Mouse (Mus musculus) embryonic facial prominence, embryonic 14.5 days (tissue): Measurements from ENCODE around the gene Sec13. TPM values are rescaled to one million over a fixed set of nuclear protein-coding genes. Genes with fewer than 3 reads are reported as not detected.

Experiments
- ATAC-seq: fragments of 200-750 bp; cut with Nextera tagmentation; 2 replicates; pipeline ENCODE4 v1.8.0; 2017; ENCODE audit warnings: low read depth, moderate number of reproducible peaks, moderate TSS enrichment
- DNase-seq: peaks from one replicate; pipeline ENCODE4 v3.0.0-alpha.2; 2015; ENCODE audit warnings: low spot score
- H3K27ac ChIP-seq: fragments of 300-500 bp; sonication (generic); replicated peaks from 2 replicates; pipeline ENCODE4 v1.5.1; 2014; ENCODE audit warnings: low read depth, mild to moderate bottlenecking, low read length, moderate library complexity
- H3K27me3 ChIP-seq: fragments of 300-500 bp; sonication (generic); replicated peaks from 2 replicates; pipeline ENCODE4 v1.6.1; 2014; ENCODE audit warnings: low read length; ENCODE audit not compliant: control insufficient read depth, insufficient read depth
- H3K36me3 ChIP-seq: fragments of 300-500 bp; sonication (generic); 2 replicates; pipeline ENCODE4 v1.6.1; 2014; ENCODE audit warnings: low read length, mixed read lengths; ENCODE audit not compliant: control insufficient read depth, insufficient read depth
- H3K4me1 ChIP-seq: fragments of 300-500 bp; sonication (generic); 2 replicates; pipeline ENCODE4 v1.6.1; 2014; ENCODE audit warnings: antibody characterized with exemption, low read length; ENCODE audit not compliant: control insufficient read depth, insufficient read depth
- H3K4me2 ChIP-seq: fragments of 300-500 bp; sonication (generic); 2 replicates; pipeline ENCODE4 v1.6.1; 2014; ENCODE audit warnings: low read depth, mild to moderate bottlenecking, low read length, moderate library complexity, mixed read lengths
- H3K4me3 ChIP-seq: fragments of 300-500 bp; sonication (generic); 2 replicates; pipeline ENCODE4 v1.5.1; 2014; ENCODE audit warnings: low read depth, mild to moderate bottlenecking, low read length
- H3K9ac ChIP-seq: fragments of 300-500 bp; sonication (generic); 2 replicates; pipeline ENCODE4 v1.6.1; 2014; ENCODE audit warnings: low read depth, mild to moderate bottlenecking, low read length, moderate library complexity, mixed read lengths
- H3K9me3 ChIP-seq: fragments of 300-500 bp; sonication (generic); 2 replicates; pipeline ENCODE4 v1.6.1; 2016; ENCODE audit warnings: low read length; ENCODE audit not compliant: control insufficient read depth
- WGBS: fragments of 180-500 bp; shearing (Covaris S2); extraction: QIAGEN DNeasy Blood & Tissue Kit; methylation state at CpG from one replicate; pipeline ENCODE4 v1.1.7; 2014; 5-methylcytosine and 5-hydroxymethylcytosine counted together
- polyA plus RNA-seq: library from polyadenylated mRNA; unstranded; fragments of >200 nt; fragmentation: Nextera tagmentation; extraction: Ambion mirVana; gene quantifications from 2 replicates; pipeline ENCODE4 v1.2.1, GENCODE M21; 2014

Gene Sec13
- polyA plus RNA-seq, 1 experiment from 2014 or later = 301 TPM

DNA sequence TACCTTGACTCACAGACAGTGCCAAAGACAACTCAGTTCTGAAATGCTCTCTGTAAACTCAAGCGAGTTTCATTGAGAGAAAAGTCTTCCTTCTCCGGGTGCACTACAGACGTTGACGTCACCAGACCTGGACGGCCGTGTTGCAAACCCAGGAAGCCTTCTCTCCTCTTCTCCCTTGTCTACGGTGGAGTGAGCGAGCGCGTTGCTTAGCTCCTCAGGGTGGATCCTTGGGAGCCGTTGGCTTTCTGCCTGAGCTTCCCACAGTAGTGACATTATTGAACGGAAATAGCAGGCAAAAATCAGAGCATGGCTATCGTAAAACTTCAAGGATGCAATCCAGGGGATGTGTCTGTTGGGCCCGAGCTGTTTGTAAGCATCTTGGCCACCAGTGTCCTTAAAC is 6.7 kb upstream of the Sec13 start:
- Histone ChIP-seq H3K36me3 (no peaks in the 10 kb centered on the region), H3K4me3 (no peak overlapping the region), H3K27ac (no peak overlapping the region), H3K4me2 (no peak overlapping the region), H3K4me1 (no peaks in the 10 kb centered on the region), H3K27me3 (peaks cover 11% of the 10 kb centered on the region), H3K9ac (no peak overlapping the region), H3K9me3 (no peaks in the 10 kb centered on the region)
- no peak for DNase-seq
- 85% methylated on average over 14 of the region's 14 CpGs for WGBS
- no peak for ATAC-seq

DNA sequence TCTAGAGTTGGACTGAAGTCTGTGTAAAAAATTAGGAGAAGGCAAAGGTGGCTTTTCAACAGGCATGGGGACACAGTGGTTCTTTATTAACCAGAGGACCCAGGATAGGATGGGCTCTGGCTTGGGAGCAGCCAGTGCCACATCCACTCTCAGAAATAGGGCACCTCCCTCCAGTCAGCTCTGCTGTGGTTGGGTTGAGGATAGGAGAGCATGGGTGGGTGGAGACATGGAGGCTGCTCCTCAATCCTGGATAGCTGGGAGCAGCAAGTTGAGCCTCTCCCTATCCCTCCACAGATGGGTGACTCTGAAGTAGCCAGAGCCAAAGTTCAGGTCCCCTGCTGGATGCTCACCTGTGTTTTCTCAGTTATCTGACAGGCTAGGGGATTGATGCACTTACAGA is 4.6 kb upstream of the Sec13 start:
- DNase-seq (no peak), ATAC-seq (no peak)
- Histone ChIP-seq H3K4me1 (no peaks in the 10 kb centered on the region), H3K9me3 (no peaks in the 10 kb centered on the region), H3K36me3 (no peaks in the 10 kb centered on the region), H3K4me3 (no peak overlapping the region), H3K27me3 (peaks cover 11% of the 10 kb centered on the region), H3K4me2 (no peak overlapping the region), H3K27ac (no peak overlapping the region), H3K9ac (no peak overlapping the region)

DNA sequence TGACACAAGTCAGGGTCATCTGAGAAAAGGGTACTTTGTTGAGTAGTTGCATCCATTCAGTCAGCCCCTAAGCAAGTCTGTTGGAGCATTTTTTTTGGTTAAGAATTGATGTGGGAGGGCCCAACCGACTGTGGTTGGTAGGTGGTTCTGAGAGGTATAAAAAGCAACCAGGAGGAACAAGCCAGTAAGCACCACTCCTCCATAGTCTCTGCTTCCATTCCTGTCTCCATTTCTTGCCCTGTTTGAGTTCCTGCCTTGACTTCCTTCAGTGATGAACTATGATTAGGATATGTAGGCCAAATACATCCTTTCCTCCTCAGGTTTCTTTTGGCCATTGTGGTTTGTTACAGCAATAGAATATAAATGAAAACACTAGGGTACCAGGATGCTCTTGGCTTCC is 2.6 kb upstream of the Sec13 start:
- Histone ChIP-seq H3K4me1 (peaks cover 4% of the 10 kb centered on the region; the same call in 1 of the 2 replicates), H3K4me2 (no peak overlapping the region), H3K4me3 (no peak overlapping the region), H3K27ac (no peak overlapping the region), H3K9me3 (no peaks in the 10 kb centered on the region), H3K36me3 (peaks cover 6% of the 10 kb centered on the region; the same call in 1 of the 2 replicates), H3K9ac (no peak overlapping the region), H3K27me3 (peaks cover 7% of the 10 kb centered on the region)
- WGBS = 53% methylated on average over 1 of the region's 1 CpGs
- DNase-seq (no peak), ATAC-seq (no peak)

DNA sequence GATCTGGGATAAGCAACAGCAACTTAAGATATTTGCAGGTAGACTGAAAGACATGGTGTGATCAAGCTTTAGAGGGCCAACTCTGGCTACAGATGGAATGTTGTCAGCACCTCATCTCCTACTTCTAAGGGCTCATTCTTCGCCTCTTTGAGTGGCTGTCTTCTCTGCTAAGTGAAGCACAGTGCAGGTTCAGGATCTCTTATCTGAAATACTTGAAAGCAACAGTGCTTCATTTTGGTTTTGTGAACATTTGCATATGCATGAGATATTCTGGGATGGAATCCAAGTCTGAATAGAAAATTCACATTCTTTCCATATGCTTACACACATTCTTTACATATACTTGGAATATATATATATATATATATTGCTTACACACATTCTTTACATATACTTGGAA is 1.8 kb upstream of the Sec13 start:
- 83% methylated on average over 1 of the region's 1 CpGs for WGBS
- H3K4me1 ChIP-seq = peaks cover 4% of the 10 kb centered on the region; the same call in 1 of the 2 replicates
- ATAC-seq = no peak

DNA sequence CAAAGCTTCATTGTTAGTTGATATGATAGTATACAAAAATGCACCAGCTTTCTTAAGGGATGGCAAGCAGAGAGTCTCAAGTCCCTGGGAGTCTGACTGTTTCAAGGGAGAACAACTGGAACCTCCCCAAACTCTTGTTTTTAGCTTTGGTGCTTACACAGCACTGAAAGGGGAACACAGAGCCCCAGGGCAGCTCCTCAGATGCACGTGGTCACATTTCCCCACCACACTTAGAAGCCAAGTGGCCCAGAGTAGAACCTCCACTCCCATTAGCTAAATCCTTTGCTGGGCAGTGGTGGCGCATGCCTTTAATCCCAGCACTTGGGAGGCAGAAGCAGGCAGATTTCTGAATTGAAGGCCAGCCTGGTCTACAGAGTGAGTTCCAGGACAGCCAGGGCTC is 882 bp upstream of the Sec13 start:
- Histone ChIP-seq H3K9me3 (no peaks in the 10 kb centered on the region), H3K4me1 (peaks cover 4% of the 10 kb centered on the region; the same call in 1 of the 2 replicates), H3K27ac (no peak overlapping the region), H3K27me3 (no peaks in the 10 kb centered on the region; the same call in 1 of the 2 replicates), H3K36me3 (peaks cover 20% of the 10 kb centered on the region), H3K4me2 (no peak overlapping the region), H3K9ac (no peak overlapping the region), H3K4me3 (no peak overlapping the region)
- no peak for DNase-seq
- WGBS = 67% methylated on average over 2 of the region's 2 CpGs
- ATAC-seq = no peak

More for the DNA sequence above, 1.8 kb upstream of the Sec13 start:
- Histone ChIP-seq H3K9ac (no peak overlapping the region), H3K36me3 (peaks cover 14% of the 10 kb centered on the region; the same call in 1 of the 2 replicates), H3K9me3 (no peaks in the 10 kb centered on the region), H3K27me3 (peaks cover 1% of the 10 kb centered on the region; the same call in 1 of the 2 replicates), H3K27ac (no peak overlapping the region), H3K4me2 (no peak overlapping the region), H3K4me3 (no peak overlapping the region)
- DNase-seq = peak; percentile 14

DNA sequence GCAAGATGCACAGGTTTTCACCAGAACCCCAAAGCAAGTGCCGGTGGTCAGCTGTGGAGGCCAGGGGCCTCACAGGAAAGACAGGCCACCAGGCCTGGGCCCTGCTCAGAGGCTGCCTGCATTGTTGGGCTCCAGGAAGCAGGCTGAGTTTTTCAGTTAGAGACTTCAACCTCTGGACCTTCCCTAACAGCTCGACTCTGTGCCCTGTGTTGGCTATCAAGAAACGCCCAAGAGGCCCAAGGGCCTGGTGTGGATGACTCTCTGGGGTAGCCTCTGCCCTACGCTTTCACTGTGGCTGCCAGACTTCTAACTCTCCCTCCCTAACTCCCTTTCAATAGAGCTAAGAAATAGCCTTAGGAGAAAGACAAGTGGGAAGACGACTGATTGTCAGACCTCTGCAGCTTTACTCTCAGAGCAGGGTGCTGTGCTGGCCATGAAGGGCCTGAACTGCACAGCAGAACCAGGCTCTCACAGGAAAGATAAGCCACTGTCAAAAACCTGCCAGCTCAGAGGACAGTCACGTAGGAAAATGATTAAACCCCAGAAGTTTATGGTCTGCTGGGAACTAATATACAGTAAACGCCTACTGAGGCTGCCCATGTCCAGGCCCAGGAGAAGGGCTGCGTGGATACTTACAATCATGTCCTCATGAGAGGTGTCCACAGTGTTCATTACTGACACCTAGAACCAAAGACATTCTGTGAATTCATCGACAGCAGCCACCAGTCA is 3.1 kb downstream of the Sec13 start:
- ATAC-seq = no peak

DNA sequence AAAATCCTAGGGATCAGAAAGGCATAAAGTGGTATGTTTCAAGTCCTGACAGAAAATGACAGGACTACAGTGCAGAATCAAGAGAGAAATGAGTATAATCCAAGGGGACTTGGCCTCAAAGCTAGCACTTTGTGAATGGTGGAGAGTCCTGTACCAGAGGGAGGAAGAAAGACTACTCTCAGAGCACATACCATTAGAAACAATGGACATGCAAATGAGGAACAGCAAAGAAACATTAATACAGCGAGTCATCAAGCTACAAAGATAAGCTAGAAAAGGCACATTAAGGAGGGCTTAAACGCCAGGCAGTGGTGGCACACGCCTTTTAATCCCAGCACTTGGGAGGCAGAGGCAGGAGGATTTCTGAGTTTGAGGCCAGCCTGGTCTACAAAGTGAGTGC is 9.2 kb downstream of the Sec13 start:
- Histone ChIP-seq H3K4me3 (no peak overlapping the region), H3K4me1 (no peaks in the 10 kb centered on the region), H3K27me3 (no peaks in the 10 kb centered on the region), H3K27ac (no peak overlapping the region), H3K9me3 (no peaks in the 10 kb centered on the region), H3K36me3 (peaks cover 98% of the 10 kb centered on the region), H3K4me2 (no peak overlapping the region), H3K9ac (no peak overlapping the region)
- 92% methylated on average over 3 of the region's 3 CpGs for WGBS
- ATAC-seq = no peak
- DNase-seq = no peak

More for the DNA sequence above, 3.1 kb downstream of the Sec13 start:
- H3K9ac ChIP-seq = no peak overlapping the region
- no peak overlapping the region for H3K4me3 ChIP-seq
- 89% methylated on average over 9 of the region's 9 CpGs for WGBS
- H3K9me3 ChIP-seq = no peaks in the 10 kb centered on the region
- no peaks in the 10 kb centered on the region for H3K27me3 ChIP-seq
- H3K36me3 ChIP-seq = peaks cover 59% of the 10 kb centered on the region
- peaks cover 4% of the 10 kb centered on the region; the same call in 1 of the 2 replicates for H3K4me1 ChIP-seq
- H3K27ac ChIP-seq = no peak overlapping the region
- H3K4me2 ChIP-seq = no peak overlapping the region
- DNase-seq = no peak

DNA sequence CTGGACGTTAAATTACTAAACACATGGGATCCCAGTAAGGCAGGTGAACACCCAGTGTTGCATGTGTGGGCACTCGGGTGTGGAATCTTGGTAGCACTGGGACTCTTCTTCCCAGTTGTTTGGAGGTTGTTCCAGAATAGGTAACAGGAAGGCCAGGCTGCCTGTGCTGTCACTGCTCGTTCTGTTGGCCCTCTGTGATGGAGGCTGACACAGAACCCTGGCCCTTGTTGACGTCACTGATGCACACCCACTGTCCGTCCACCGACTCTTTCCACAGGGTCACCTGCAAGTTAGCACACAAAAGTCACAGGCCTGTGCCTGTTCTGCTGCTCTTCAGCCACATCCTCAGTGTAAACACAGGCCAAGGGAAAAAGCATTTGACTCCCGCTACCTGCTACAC is 12.4 kb downstream of the Sec13 start:
- WGBS = 86% methylated on average over 7 of the region's 7 CpGs
- no peaks in the 10 kb centered on the region for H3K9me3 ChIP-seq
- no peak overlapping the region for H3K9ac ChIP-seq
- H3K27me3 ChIP-seq = no peaks in the 10 kb centered on the region
- no peaks in the 10 kb centered on the region for H3K4me1 ChIP-seq
- DNase-seq = no peak
- ATAC-seq = no peak
- H3K36me3 ChIP-seq = peaks cover 84% of the 10 kb centered on the region
- H3K4me2 ChIP-seq = no peak overlapping the region
- no peak overlapping the region for H3K4me3 ChIP-seq
- H3K27ac ChIP-seq = no peak overlapping the region

DNA sequence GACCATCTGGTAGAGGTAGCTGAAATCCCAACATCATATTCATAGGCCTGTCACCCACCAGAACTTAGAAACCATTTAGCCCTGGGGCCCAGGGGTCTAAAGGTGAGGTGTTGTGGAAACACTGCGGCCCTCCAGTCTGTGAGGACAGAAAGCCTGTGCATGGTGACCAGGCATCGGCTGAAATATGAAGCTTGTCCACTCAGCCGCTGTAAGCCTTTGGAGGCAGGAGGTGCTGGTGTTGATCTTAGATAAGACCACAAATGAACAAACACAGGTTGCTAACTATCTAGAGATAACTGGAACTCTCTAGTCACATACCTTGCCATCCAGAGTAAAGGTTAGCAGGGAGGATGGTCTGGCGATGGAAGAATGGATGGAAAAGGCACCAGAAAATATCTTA is 19.5 kb downstream of the Sec13 start:
- Histone ChIP-seq H3K4me2 (no peak overlapping the region), H3K4me3 (no peak overlapping the region), H3K4me1 (no peaks in the 10 kb centered on the region), H3K27ac (no peak overlapping the region), H3K27me3 (no peaks in the 10 kb centered on the region), H3K9me3 (no peaks in the 10 kb centered on the region), H3K9ac (no peak overlapping the region), H3K36me3 (peaks cover 66% of the 10 kb centered on the region)
- WGBS = 90% methylated on average over 4 of the region's 4 CpGs
- ATAC-seq (no peak), DNase-seq (no peak)
